Mouse (Mus musculus) small intestine, adult 2 months (tissue): ENCODE measurements at regions not wholly inside any gene's neighbourhood (a gene's known extent, or its start where the extent isn't known, plus 50 kb on each side); places are given as distances from the start of the nearest gene placed in this dataset.

Source experiments
- CTCF ChIP-seq: fragments of 200-500 bp; IDR thresholded peaks from 2 replicates; pipeline ENCODE4 v1.5.1; 2012; ENCODE audit warnings: low read depth, mild to moderate bottlenecking, control low read depth, inconsistent platforms, low read length, moderate library complexity, mixed read lengths; ENCODE audit not compliant: insufficient replicate concordance, insufficient read length; ENCODE audit errors: extremely low read depth
- POLR2A ChIP-seq: fragments of 200-500 bp; IDR thresholded peaks from 2 replicates; pipeline ENCODE4 v1.6.1; 2012; ENCODE audit warnings: low read depth, mild to moderate bottlenecking, control low read depth, inconsistent platforms, low read length, moderate library complexity

- no peak for TF ChIP-seq CTCF
- TF ChIP-seq POLR2A, result no peak
These were observed 54.4 kb upstream of the Bod1 start for GRCm38 (mm10) chr11:31725936-31726647.
